Mouse (Mus musculus) C2C12 (cell line): ENCODE results near the gene Kpna7.

ENCODE experiments used
- CEBPB ChIP-seq: IDR thresholded peaks from one replicate; pipeline ENCODE4 v1.6.1; 2011; ENCODE audit warnings: low read depth, mild to moderate bottlenecking, control low read depth, moderate library complexity
- CTCF ChIP-seq: IDR thresholded peaks from one replicate; pipeline ENCODE4 v1.5.1; 2011; ENCODE audit not compliant: control insufficient read depth, insufficient read depth, insufficient read length
- FOSL1 ChIP-seq: IDR thresholded peaks from one replicate; pipeline ENCODE4 v1.8.0; 2011; ENCODE audit warnings: mild to moderate bottlenecking, low read length; ENCODE audit not compliant: poor library complexity, insufficient read depth, severe bottlenecking
- MAX ChIP-seq: IDR thresholded peaks from one replicate; pipeline ENCODE4 v1.6.1; 2011; ENCODE audit warnings: mild to moderate bottlenecking, control low read depth
- MYOD1 ChIP-seq: IDR thresholded peaks from one replicate; pipeline ENCODE4 v1.6.1; 2011; ENCODE audit warnings: low read depth; ENCODE audit not compliant: control insufficient read depth, insufficient read length
- MYOG ChIP-seq: IDR thresholded peaks from one replicate; pipeline ENCODE4 v1.6.1; 2011; ENCODE audit not compliant: control insufficient read depth, insufficient read length; ENCODE audit errors: extremely low read depth
- USF1 ChIP-seq: IDR thresholded peaks from one replicate; pipeline ENCODE4 v1.6.1; 2011; ENCODE audit warnings: low read depth, mild to moderate bottlenecking, control low read depth, moderate library complexity

DNA sequence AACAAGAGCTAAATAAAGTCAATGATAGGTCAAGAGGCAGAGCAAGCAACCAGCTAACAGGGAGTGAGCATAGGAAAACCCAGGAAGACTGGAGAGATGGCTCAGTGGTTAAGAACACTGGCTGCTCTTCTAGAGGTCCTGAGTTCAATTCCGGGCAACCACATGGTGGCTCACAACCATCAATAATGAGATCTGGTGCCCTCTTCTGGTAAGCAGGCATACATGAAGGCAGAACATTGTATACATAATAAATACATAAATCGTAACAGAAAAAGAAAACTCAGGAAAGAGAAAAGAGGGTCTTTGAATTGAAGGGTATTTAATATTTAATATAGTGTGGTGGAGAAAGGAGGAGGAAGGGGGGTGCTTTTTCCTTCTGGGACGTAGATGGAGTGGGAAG is 112.6 kb downstream of the Kpna7 start:
- no peak for TF ChIP-seq MAX
- no peak for TF ChIP-seq CTCF
- no peak for TF ChIP-seq CEBPB
- no peak for TF ChIP-seq FOSL1
- TF ChIP-seq MYOD1 = no peak
- TF ChIP-seq USF1 = no peak
- TF ChIP-seq MYOG = no peak
